ENCODE assay signal across 8 mouse cellular contexts in genomic region chr1:163311861-163312811, GRCm38 (mm10). TPM values are rescaled to one million over a fixed set of nuclear protein-coding genes. Genes with fewer than 3 reads are reported as not detected.
DNase-seq lines count a peak whose midpoint lies in the region; ATAC-seq and TF ChIP-seq lines count a peak whose summit lies in the region.

No protein-coding gene starts in this region.

- no peak for TF ChIP-seq EP300 in liver, embryonic 14.5 days (IDR thresholded peaks at IDR 0.05; ENCODE audit: low read depth)

- H3K36me3 ChIP-seq in hindbrain, embryonic 15.5 days = no peaks in the 10 kb centered on the region
- H3K36me3 ChIP-seq in liver, embryonic 14.5 days (replicated peaks; ENCODE audit: control insufficient read depth, insufficient read depth, low read depth) = no peaks in the 10 kb centered on the region

- peak overlapping the region; percentile 37 for H3K4me3 ChIP-seq in cerebellum, adult 2 months (replicated peaks; ENCODE audit: insufficient read depth, low read depth, low read length)
- peak overlapping the region; percentile 35 for H3K4me3 ChIP-seq in hindbrain, embryonic 15.5 days
- H3K4me3 ChIP-seq in liver, embryonic 14.5 days (ENCODE audit: insufficient read depth in 1 of 2, low read depth in 2 of 2, low read length in 2 of 2) = peak overlapping the region; percentile 13 to 29; a peak in 3 of 4 replicates
- peak overlapping the region; percentile 63 for H3K4me3 ChIP-seq in olfactory bulb, adult 2 months (ENCODE audit: insufficient read depth, low read depth, low read length)

- TF ChIP-seq CTCF in cerebellum, adult 2 months (IDR thresholded peaks at IDR 0.05; ENCODE audit: borderline replicate concordance, insufficient read depth, low read depth, low read length) = no peak
- TF ChIP-seq CTCF in liver, embryonic 14.5 days (IDR thresholded peaks at IDR 0.05; ENCODE audit: low read depth) = no peak
- no peak for TF ChIP-seq CTCF in olfactory bulb, adult 2 months (IDR thresholded peaks at IDR 0.05; ENCODE audit: insufficient read depth, low read depth, low read length)

- ATAC-seq in hindbrain, embryonic 15.5 days (ENCODE audit: low FRiP score, low read depth) = peak; percentile 46
- ATAC-seq in liver, embryonic 14.5 days (ENCODE audit: insufficient read depth) = no peak

- H3K27me3 ChIP-seq in cerebellum, adult 2 months (ENCODE audit: control insufficient read depth, insufficient read depth, low read length) = peaks cover 3% of the 10 kb centered on the region; the same call in 1 of the 2 replicates
- peaks cover 73% of the 10 kb centered on the region for H3K27me3 ChIP-seq in hindbrain, embryonic 15.5 days
- H3K27me3 ChIP-seq in liver, embryonic 14.5 days (ENCODE audit: control insufficient read depth, insufficient read depth, low read length) = peaks cover 80% of the 10 kb centered on the region

- no peak overlapping the region for H3K27ac ChIP-seq in cerebellum, adult 2 months (ENCODE audit: insufficient read depth, low read length)
- H3K27ac ChIP-seq in hindbrain, embryonic 15.5 days (replicated peaks) = no peak overlapping the region
- no peak overlapping the region for H3K27ac ChIP-seq in liver, embryonic 14.5 days
- H3K27ac ChIP-seq in olfactory bulb, adult 2 months (ENCODE audit: insufficient read depth, low read depth, low read length) = peak overlapping the region; percentile 12; the same call in 1 of the 2 replicates

- 3% methylated on average over 59 of the region's 59 CpGs for WGBS in cerebellum, adult 2 months
- under 1% methylated on average over 59 of the region's 59 CpGs for WGBS in hindbrain, embryonic 15.5 days
- WGBS in liver, embryonic 14.5 days (ENCODE audit: insufficient replicate concordance) = 1% methylated on average over 59 of the region's 59 CpGs
- 2% methylated on average over 59 of the region's 59 CpGs for WGBS in olfactory bulb, adult 2 months

- peak overlapping the region; percentile 2; the same call in 1 of the 2 replicates for H3K9ac ChIP-seq in hindbrain, embryonic 15.5 days
- H3K9ac ChIP-seq in liver, embryonic 14.5 days (replicated peaks) = no peak overlapping the region

- no peaks in the 10 kb centered on the region for H3K9me3 ChIP-seq in hindbrain, embryonic 15.5 days
- H3K9me3 ChIP-seq in liver, embryonic 14.5 days (ENCODE audit: control insufficient read depth, low read length) = no peaks in the 10 kb centered on the region

- peak overlapping the region; percentile 62 for H3K4me2 ChIP-seq in hindbrain, embryonic 15.5 days
- H3K4me2 ChIP-seq in liver, embryonic 14.5 days (ENCODE audit: low read depth) = peak overlapping the region; percentile 50

- no peak for TF ChIP-seq POLR2A in cerebellum, adult 2 months (IDR thresholded peaks at IDR 0.05; ENCODE audit: borderline replicate concordance, insufficient read depth, low read length)
- TF ChIP-seq POLR2A in olfactory bulb, adult 2 months (IDR thresholded peaks at IDR 0.05; ENCODE audit: insufficient read depth, low read depth, low read length) = no peak

- peak; percentile 7 to 22 for DNase-seq in cerebellum, adult 2 months
- no peak for DNase-seq in cerebellum, adult 11-12 months
- peak; percentile 12 to 21 for DNase-seq in adrenal gland, postnatal 4 days (ENCODE audit: low spot score in 2 of 2)
- peak; percentile 74 for DNase-seq in gastrocnemius, postnatal 10 days
- DNase-seq in liver, embryonic 14.5 days (ENCODE audit: low read depth in 3 of 3, low spot score in 3 of 3) = no peak
- DNase-seq in spleen, adult 12 weeks (ENCODE audit: low spot score) = no peak

- H3K4me1 ChIP-seq in cerebellum, adult 2 months (ENCODE audit: control insufficient read depth, insufficient read depth, low read length) = no peaks in the 10 kb centered on the region
- H3K4me1 ChIP-seq in hindbrain, embryonic 15.5 days (replicated peaks) = peaks cover 44% of the 10 kb centered on the region
- H3K4me1 ChIP-seq in liver, embryonic 14.5 days (replicated peaks; ENCODE audit: control insufficient read depth in 2 of 2, insufficient read depth in 2 of 2, low read length in 1 of 2) = no peaks in the 10 kb centered on the region
- peaks cover 12% of the 10 kb centered on the region; the same call in 1 of the 2 replicates for H3K4me1 ChIP-seq in olfactory bulb, adult 2 months (ENCODE audit: control insufficient read depth, insufficient read depth, low read length)

RNA-seq across cellular contexts. Expression of gene Prrx1, which starts 1.4 kb away (rescaled TPM):
- 4.1 and 4.6 TPM in 2 replicates for polyA plus RNA-seq in cerebellum, adult 2 months (2012; rRNA removed)
- 10 to 100 TPM; 24.4 to 31.1 TPM for total RNA-seq in adrenal gland, postnatal 4 days (2021)
- 10 to 100 TPM; 65.9 to 84.0 TPM for total RNA-seq in gastrocnemius, postnatal 10 days (2021)
- polyA plus RNA-seq in hindbrain, embryonic 15.5 days (2015; fragmentation: Nextera tagmentation; extraction: Ambion mirVana) = 4.1 and 5.2 TPM in 2 replicates
- polyA plus RNA-seq in liver, embryonic 14.5 days (2012; rRNA removed) = 0.06 and 0.23 TPM in 2 replicates
- 0.13 TPM in 1 of 2 replicates, not detected in the other for polyA plus RNA-seq in liver, embryonic 14.5 days (2014; fragmentation: Nextera tagmentation; extraction: Ambion mirVana)
- polyA plus RNA-seq in olfactory bulb, adult 2 months (2012; ENCODE audit: insufficient read depth, insufficient read length, low replicate concordance, missing spikeins) = not detected in 2 replicates

Comparison
In these comparisons a context has a peak if more than half of its experiments do, and no peak if none do; other contexts are left out.
1. DNase-seq: peak in cerebellum, adult 2 months (2 of 2), adrenal gland, postnatal 4 days (2 of 2) and gastrocnemius, postnatal 10 days (single experiment); none in cerebellum, adult 11-12 months (single experiment), liver, embryonic 14.5 days (0 of 3) and spleen, adult 12 weeks (single experiment).
2. Peak in every context shown above with its lines, with median percentiles within 50 percentile points of each other: H3K4me3 ChIP-seq.